Mouse (Mus musculus) forebrain, embryonic 14.5 days (tissue): ENCODE results near the gene Tenm3. TPM values are rescaled to one million over a fixed set of nuclear protein-coding genes. Genes with fewer than 3 reads are reported as not detected.
A peak's percentile ranks its signal among the peaks of the same experiment; 100 is the strongest.

Experiments
- ATAC-seq: fragments of 200-750 bp; cut with Nextera tagmentation; 2 replicates; pipeline ENCODE4 v1.8.0; 2017; ENCODE audit warnings: mild to moderate bottlenecking, moderate library complexity
- DNase-seq: peaks from one replicate; pipeline ENCODE4 v3.0.0-alpha.2; 2015; ENCODE audit warnings: low spot score
- H3K27ac ChIP-seq: fragments of 300-500 bp; sonication (generic); 2 replicates; pipeline ENCODE4 v1.5.1; 2014; ENCODE audit warnings: low read depth, mild to moderate bottlenecking, control low read depth, low read length, moderate library complexity
- H3K27me3 ChIP-seq: fragments of 300-500 bp; sonication (generic); replicated peaks from 2 replicates; pipeline ENCODE4 v1.6.1; 2014; ENCODE audit warnings: low read length, control low read depth, mixed read lengths; ENCODE audit not compliant: control insufficient read depth, insufficient read depth
- H3K36me3 ChIP-seq: fragments of 300-500 bp; sonication (generic); 2 replicates; pipeline ENCODE4 v1.6.1; 2014; ENCODE audit warnings: low read length, control low read depth; ENCODE audit not compliant: control insufficient read depth, insufficient read depth
- H3K4me1 ChIP-seq: fragments of 300-500 bp; sonication (generic); 2 replicates; pipeline ENCODE4 v1.6.1; 2014; ENCODE audit warnings: antibody characterized with exemption, low read length, control low read depth; ENCODE audit not compliant: control insufficient read depth, insufficient read depth
- H3K4me2 ChIP-seq: fragments of 300-500 bp; sonication (generic); 2 replicates; pipeline ENCODE4 v1.6.1; 2014; ENCODE audit warnings: mild to moderate bottlenecking, control low read depth, low read length
- H3K4me3 ChIP-seq: fragments of 300-500 bp; sonication (generic); 2 replicates; pipeline ENCODE4 v1.5.1; 2014; ENCODE audit warnings: low read depth, low read length, control low read depth
- H3K9ac ChIP-seq: fragments of 300-500 bp; sonication (generic); 2 replicates; pipeline ENCODE4 v1.6.1; 2014; ENCODE audit warnings: mild to moderate bottlenecking, low read length, control low read depth, moderate library complexity
- H3K9me3 ChIP-seq: fragments of 300-500 bp; sonication (generic); replicated peaks from 2 replicates; pipeline ENCODE4 v1.6.1; 2016; ENCODE audit warnings: low read length, control low read depth, mixed read lengths; ENCODE audit not compliant: control insufficient read depth
- WGBS: fragments of 180-500 bp; shearing (Covaris S2); extraction: QIAGEN DNeasy Blood & Tissue Kit; methylation state at CpG from one replicate; pipeline ENCODE4 v1.1.7; 2014; 5-methylcytosine and 5-hydroxymethylcytosine counted together
- polyA plus RNA-seq: library from polyadenylated mRNA; unstranded; fragments of >200 nt; fragmentation: Nextera tagmentation; extraction: Ambion mirVana; gene quantifications from 2 replicates; pipeline ENCODE4 v1.2.1, GENCODE M21; 2014

The Tenm3 gene
- polyA plus RNA-seq, 1 experiment from 2014 or later: 12.5 TPM

- H3K9ac ChIP-seq: no peak overlapping the region
- no peak overlapping the region for H3K4me2 ChIP-seq
- WGBS: 24% methylated on average over 9 of the region's 9 CpGs
- no peaks in the 10 kb centered on the region for H3K36me3 ChIP-seq
- H3K4me3 ChIP-seq: no peak overlapping the region
- H3K27ac ChIP-seq: no peak overlapping the region
- H3K9me3 ChIP-seq: no peaks in the 10 kb centered on the region
- DNase-seq (peak; percentile 72), ATAC-seq (peak; percentile 76)
- H3K4me1 ChIP-seq: no peaks in the 10 kb centered on the region
- no peaks in the 10 kb centered on the region for H3K27me3 ChIP-seq
Observed at GRCm38 (mm10) chr8:48215071-48215501, 628.7 kb downstream of the Tenm3 start.

- H3K4me3 ChIP-seq: no peak overlapping the region
- no peaks in the 10 kb centered on the region for H3K4me1 ChIP-seq
- ATAC-seq (no peak), DNase-seq (no peak)
- H3K4me2 ChIP-seq: no peak overlapping the region
- H3K9ac ChIP-seq: no peak overlapping the region
- H3K9me3 ChIP-seq: no peaks in the 10 kb centered on the region
- H3K36me3 ChIP-seq: no peaks in the 10 kb centered on the region
- no peaks in the 10 kb centered on the region for H3K27me3 ChIP-seq
- H3K27ac ChIP-seq: no peak overlapping the region
- 59% methylated on average over 6 of the region's 6 CpGs for WGBS
Observed at GRCm38 (mm10) chr8:48214386-48214785, 629.4 kb downstream of the Tenm3 start.

GRCm38 (mm10) chr8:48211931-48212330, 631.8 kb downstream of the Tenm3 start:
- H3K36me3 ChIP-seq: no peaks in the 10 kb centered on the region
- H3K9me3 ChIP-seq: no peaks in the 10 kb centered on the region
- H3K9ac ChIP-seq: no peak overlapping the region
- H3K4me3 ChIP-seq: no peak overlapping the region
- no peaks in the 10 kb centered on the region for H3K4me1 ChIP-seq
- ATAC-seq: no peak; the same call in 1 of the 2 replicates
- WGBS: 61% methylated on average over 9 of the region's 9 CpGs
- H3K4me2 ChIP-seq: no peak overlapping the region
- no peak overlapping the region for H3K27ac ChIP-seq
- no peak for DNase-seq
- no peaks in the 10 kb centered on the region for H3K27me3 ChIP-seq

DNA sequence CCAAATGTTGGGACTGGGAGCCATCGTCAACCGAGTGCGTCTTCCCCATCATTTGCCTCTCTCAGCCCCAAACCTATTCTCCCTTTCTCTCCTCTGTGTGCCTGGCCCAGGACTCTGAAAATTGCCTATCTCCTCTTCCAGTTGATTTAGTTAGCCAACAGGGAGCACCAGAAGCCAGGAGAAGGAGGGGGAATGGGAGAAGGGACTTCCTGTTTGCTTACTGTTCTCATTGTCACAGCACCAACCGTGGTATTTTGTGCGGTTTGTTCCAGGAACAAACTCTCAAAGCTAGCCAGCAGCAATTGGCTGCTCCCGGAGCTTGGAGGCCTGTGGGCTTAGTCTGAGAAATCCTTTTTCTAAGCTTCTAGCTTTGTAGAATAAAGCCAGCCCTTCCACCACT, 636.2 kb downstream of the Tenm3 start:
- DNase-seq: no peak
- Histone ChIP-seq H3K27me3 (no peaks in the 10 kb centered on the region), H3K9ac (no peak overlapping the region), H3K4me3 (no peak overlapping the region), H3K27ac (no peak overlapping the region), H3K36me3 (no peaks in the 10 kb centered on the region), H3K4me2 (no peak overlapping the region), H3K4me1 (no peaks in the 10 kb centered on the region), H3K9me3 (no peaks in the 10 kb centered on the region)
- no peak for ATAC-seq
- WGBS: 81% methylated on average over 6 of the region's 6 CpGs

- no peaks in the 10 kb centered on the region for H3K9me3 ChIP-seq
- H3K9ac ChIP-seq: no peak overlapping the region
- 68% methylated on average over 8 of the region's 8 CpGs for WGBS
- no peaks in the 10 kb centered on the region for H3K36me3 ChIP-seq
- H3K27me3 ChIP-seq: no peaks in the 10 kb centered on the region
- ATAC-seq (no peak), DNase-seq (peak; percentile 25)
- H3K4me2 ChIP-seq: no peak overlapping the region
- H3K4me1 ChIP-seq: no peaks in the 10 kb centered on the region
- H3K27ac ChIP-seq: no peak overlapping the region
- H3K4me3 ChIP-seq: no peak overlapping the region
Observed at GRCm38 (mm10) chr8:48206922-48207321, 636.8 kb downstream of the Tenm3 start.

GRCm38 (mm10) chr8:48204838-48205345, 638.9 kb downstream of the Tenm3 start:
- WGBS: 82% methylated on average over 12 of the region's 12 CpGs
- Histone ChIP-seq H3K4me3 (no peak overlapping the region), H3K27ac (no peak overlapping the region), H3K27me3 (no peaks in the 10 kb centered on the region), H3K4me2 (no peak overlapping the region), H3K36me3 (no peaks in the 10 kb centered on the region), H3K9ac (no peak overlapping the region), H3K4me1 (no peaks in the 10 kb centered on the region), H3K9me3 (no peaks in the 10 kb centered on the region)
- DNase-seq: no peak
- ATAC-seq: no peak

DNA sequence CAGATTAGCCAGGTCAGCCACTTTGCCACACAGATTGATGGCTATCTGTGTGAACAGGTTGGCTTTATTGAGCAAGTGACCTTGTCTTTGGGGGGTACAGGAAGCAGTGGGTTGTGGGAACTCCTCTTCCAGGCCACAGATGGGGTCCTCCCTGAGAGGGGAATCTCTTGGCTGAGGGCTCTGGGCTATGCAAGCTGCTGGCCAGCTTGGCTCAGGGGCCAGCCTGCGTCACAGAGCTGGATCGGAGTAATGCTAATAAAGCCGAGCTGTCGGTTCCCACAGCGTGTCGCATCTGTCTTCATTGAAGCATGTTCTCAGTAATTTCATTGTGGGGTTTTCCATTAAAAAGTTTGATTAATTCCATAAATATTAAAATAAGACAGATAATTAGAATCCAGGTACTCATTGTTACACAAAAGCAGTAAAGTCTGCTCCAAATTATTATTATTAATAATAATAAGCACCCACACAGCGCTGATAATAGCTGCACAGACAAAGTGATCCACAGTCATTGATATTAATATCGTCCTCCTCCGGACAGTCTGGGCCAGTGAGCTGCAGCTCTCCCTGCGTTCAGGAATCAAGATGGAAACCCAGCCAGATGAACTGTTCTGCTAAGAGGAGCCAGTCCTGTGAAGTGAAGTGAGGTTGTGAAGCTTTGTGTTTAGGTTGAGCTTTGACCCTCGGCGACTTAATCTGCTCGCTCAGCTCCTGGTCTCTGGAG, 639.5 kb downstream of the Tenm3 start:
- DNase-seq (peak; percentile 36), ATAC-seq (no peak)
- Histone ChIP-seq H3K27me3 (no peaks in the 10 kb centered on the region), H3K9me3 (no peaks in the 10 kb centered on the region), H3K4me1 (no peaks in the 10 kb centered on the region), H3K27ac (no peak overlapping the region), H3K9ac (no peak overlapping the region), H3K4me3 (no peak overlapping the region), H3K36me3 (no peaks in the 10 kb centered on the region), H3K4me2 (no peak overlapping the region)
- 78% methylated on average over 13 of the region's 13 CpGs for WGBS

DNA sequence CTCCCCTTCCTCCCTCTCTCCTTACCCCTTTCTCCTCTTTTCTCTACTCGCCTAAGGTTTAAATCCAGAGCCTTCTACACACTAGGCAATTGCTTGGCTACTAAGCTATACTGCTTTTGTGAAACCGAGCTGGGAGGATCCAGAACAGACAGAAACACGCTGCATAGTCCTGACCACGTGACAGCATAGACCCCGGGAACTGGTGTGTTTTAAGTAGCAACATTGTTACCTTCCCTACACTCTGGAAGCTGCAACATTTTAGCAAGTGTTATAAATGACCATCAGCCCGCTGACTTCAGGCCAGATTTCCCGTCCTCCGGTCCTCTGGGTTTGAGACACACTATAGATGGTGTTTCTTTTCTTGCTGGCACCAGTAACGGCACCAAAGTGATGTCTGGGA, 640.1 kb downstream of the Tenm3 start:
- WGBS: 68% methylated on average over 9 of the region's 9 CpGs
- no peak overlapping the region for H3K4me2 ChIP-seq
- H3K36me3 ChIP-seq: no peaks in the 10 kb centered on the region
- DNase-seq (no peak), ATAC-seq (0 out of 2 replicates have a peak, but pooled peaks have one; percentile 23)
- H3K27me3 ChIP-seq: no peaks in the 10 kb centered on the region
- H3K4me3 ChIP-seq: no peak overlapping the region
- no peak overlapping the region for H3K27ac ChIP-seq
- H3K9me3 ChIP-seq: no peaks in the 10 kb centered on the region
- H3K9ac ChIP-seq: no peak overlapping the region
- no peaks in the 10 kb centered on the region for H3K4me1 ChIP-seq

DNA sequence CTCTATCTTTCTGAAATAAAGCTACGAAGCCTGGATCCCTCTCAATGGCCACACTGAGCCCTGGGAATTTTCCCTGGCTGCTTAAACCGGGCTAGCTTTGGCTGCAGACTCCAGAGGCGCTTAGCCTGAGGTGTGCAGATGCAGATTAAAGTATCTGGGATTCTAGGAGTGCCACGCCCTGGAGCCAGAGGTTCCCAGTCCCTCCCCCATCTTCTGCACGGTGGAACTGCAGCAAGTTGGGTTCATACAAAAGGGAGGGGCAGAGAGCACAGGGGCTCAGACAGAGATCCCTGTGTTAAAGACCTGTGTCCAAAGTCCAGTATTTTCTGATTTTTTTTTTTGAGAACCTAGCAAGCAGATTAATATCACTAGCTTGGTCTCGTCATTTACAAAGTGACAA, 640.6 kb downstream of the Tenm3 start:
- 48% methylated on average over 6 of the region's 6 CpGs for WGBS
- Histone ChIP-seq H3K9me3 (no peaks in the 10 kb centered on the region), H3K27ac (no peak overlapping the region), H3K9ac (no peak overlapping the region), H3K4me2 (no peak overlapping the region), H3K4me1 (no peaks in the 10 kb centered on the region), H3K4me3 (no peak overlapping the region), H3K27me3 (no peaks in the 10 kb centered on the region), H3K36me3 (no peaks in the 10 kb centered on the region)
- no peak for DNase-seq
- ATAC-seq: no peak
